Mouse (Mus musculus) limb, embryonic 14.5 days (tissue): ENCODE measurements around the gene Gpsm1. TPM values are rescaled to one million over a fixed set of nuclear protein-coding genes. Genes with fewer than 3 reads are reported as not detected.
A peak's percentile ranks its signal among the peaks of the same experiment; 100 is the strongest.

ENCODE experiments used
- ATAC-seq: fragments of 200-750 bp; cut with Nextera tagmentation; 2 replicates; pipeline ENCODE4 v1.8.0; 2017; ENCODE audit warnings: low read depth, moderate number of reproducible peaks, moderate TSS enrichment; ENCODE audit not compliant: low FRiP score
- DNase-seq: peaks from one replicate; pipeline ENCODE4 v3.0.0-alpha.2; 2015; ENCODE audit warnings: low spot score
- H3K27ac ChIP-seq: fragments of 300-500 bp; sonication (generic); replicated peaks from 2 replicates; pipeline ENCODE4 v1.5.1; 2014; ENCODE audit warnings: low read depth, mild to moderate bottlenecking, low read length, moderate library complexity, mixed read lengths
- H3K27me3 ChIP-seq: fragments of 300-500 bp; sonication (generic); 2 replicates; pipeline ENCODE4 v1.6.1; 2014; ENCODE audit warnings: low read length, mixed read lengths; ENCODE audit not compliant: control insufficient read depth, insufficient read depth
- H3K36me3 ChIP-seq: fragments of 300-500 bp; sonication (generic); 2 replicates; pipeline ENCODE4 v1.6.1; 2014; ENCODE audit warnings: mild to moderate bottlenecking, low read length, moderate library complexity, mixed read lengths; ENCODE audit not compliant: control insufficient read depth, insufficient read depth
- H3K4me1 ChIP-seq: fragments of 300-500 bp; sonication (generic); 2 replicates; pipeline ENCODE4 v1.6.1; 2014; ENCODE audit warnings: antibody characterized with exemption, low read length, mixed read lengths; ENCODE audit not compliant: control insufficient read depth, insufficient read depth
- H3K4me2 ChIP-seq: fragments of 300-500 bp; sonication (generic); replicated peaks from 2 replicates; pipeline ENCODE4 v1.6.1; 2014; ENCODE audit warnings: low read depth, mild to moderate bottlenecking, low read length, moderate library complexity; ENCODE audit not compliant: severe bottlenecking
- H3K4me3 ChIP-seq: fragments of 300-500 bp; sonication (generic); replicated peaks from 2 replicates; pipeline ENCODE4 v1.5.1; 2014; ENCODE audit warnings: low read length
- H3K9ac ChIP-seq: fragments of 300-500 bp; sonication (generic); 2 replicates; pipeline ENCODE4 v1.6.1; 2014; ENCODE audit warnings: mild to moderate bottlenecking, low read depth, low read length, moderate library complexity; ENCODE audit not compliant: severe bottlenecking
- H3K9me3 ChIP-seq: fragments of 300-500 bp; sonication (generic); 2 replicates; pipeline ENCODE4 v1.6.1; 2016; ENCODE audit warnings: low read length; ENCODE audit not compliant: control insufficient read depth
- POLR2A ChIP-seq: fragments of 200-500 bp; IDR thresholded peaks from 2 replicates; pipeline ENCODE4 v1.8.0; 2012; ENCODE audit warnings: inconsistent platforms, mild to moderate bottlenecking, moderate library complexity, borderline replicate concordance; ENCODE audit not compliant: insufficient read depth, insufficient read length; ENCODE audit errors: extremely low read depth
- WGBS: fragments of 180-500 bp; shearing (Covaris S2); extraction: QIAGEN DNeasy Blood & Tissue Kit; methylation state at CpG from one replicate; pipeline ENCODE4 v1.1.7; 2014; 5-methylcytosine and 5-hydroxymethylcytosine counted together
- polyA plus RNA-seq, 2 experiments: library from polyadenylated mRNA; depleted of rRNA in 1 of 2; stranded (reverse) in 1 of 2; unstranded in 1 of 2; fragments of >200 nt; fragmentation: Nextera tagmentation in 1 of 2; extraction: Ambion mirVana in 1 of 2; gene quantifications; 2 replicates each; pipeline versions ENCODE4 v1.2.1 to v1.2.3; 2012 to 2014

The Gpsm1 gene
- polyA plus RNA-seq, 2 experiments: 31.0 to 78.4 TPM

GRCm38 (mm10) chr2:26316576-26317246 is 1.4 kb downstream of the Gpsm1 start:
- ATAC-seq: peak; percentile 46; the same call in 1 of the 2 replicates
- 0 out of 2 replicates have a peak, but pooled peaks cover 16% of the 10 kb centered on the region for H3K36me3 ChIP-seq
- peak; percentile 79 for DNase-seq
- TF ChIP-seq POLR2A: no peak
- H3K27me3 ChIP-seq: no peaks in the 10 kb centered on the region
- H3K4me3 ChIP-seq: peak overlapping the region; percentile 90
- H3K27ac ChIP-seq: peak overlapping the region; percentile 94
- peak overlapping the region; percentile 95 for H3K4me2 ChIP-seq
- no peaks in the 10 kb centered on the region for H3K9me3 ChIP-seq
- 51% methylated on average over 9 of the region's 9 CpGs for WGBS
- H3K4me1 ChIP-seq: peaks cover 39% of the 10 kb centered on the region
- H3K9ac ChIP-seq: peak overlapping the region; percentile 87

- DNase-seq (no peak), ATAC-seq (no peak)
- Histone ChIP-seq H3K36me3 (peaks cover 21% of the 10 kb centered on the region; the same call in 1 of the 2 replicates), H3K4me3 (peak overlapping the region; percentile 90), H3K4me2 (peak overlapping the region; percentile 95), H3K27ac (peak overlapping the region; percentile 94), H3K27me3 (no peaks in the 10 kb centered on the region), H3K4me1 (peaks cover 39% of the 10 kb centered on the region), H3K9me3 (no peaks in the 10 kb centered on the region), H3K9ac (peak overlapping the region; percentile 87; the same call in 1 of the 2 replicates)
- WGBS: 61% methylated on average over 3 of the region's 3 CpGs
- no peak for TF ChIP-seq POLR2A
These were observed 2.1 kb downstream of the Gpsm1 start for GRCm38 (mm10) chr2:26317371-26317770.

GRCm38 (mm10) chr2:26317991-26318672 is 2.8 kb downstream of the Gpsm1 start:
- WGBS: 73% methylated on average over 3 of the region's 3 CpGs
- Histone ChIP-seq H3K4me2 (no peak overlapping the region), H3K4me1 (peaks cover 37% of the 10 kb centered on the region), H3K9ac (peak overlapping the region; percentile 21; the same call in 1 of the 2 replicates), H3K27ac (no peak overlapping the region), H3K27me3 (no peaks in the 10 kb centered on the region), H3K36me3 (peaks cover 29% of the 10 kb centered on the region), H3K9me3 (no peaks in the 10 kb centered on the region), H3K4me3 (no peak overlapping the region)
- no peak for TF ChIP-seq POLR2A
- ATAC-seq: no peak
- DNase-seq: no peak

- no peak overlapping the region for H3K9ac ChIP-seq
- H3K27me3 ChIP-seq: no peaks in the 10 kb centered on the region
- no peak for TF ChIP-seq POLR2A
- WGBS: 86% methylated on average over 9 of the region's 9 CpGs
- H3K9me3 ChIP-seq: no peaks in the 10 kb centered on the region
- no peak for ATAC-seq
- peaks cover 35% of the 10 kb centered on the region for H3K4me1 ChIP-seq
- DNase-seq: no peak
- no peak overlapping the region for H3K4me3 ChIP-seq
- H3K4me2 ChIP-seq: no peak overlapping the region
- H3K27ac ChIP-seq: no peak overlapping the region
- peaks cover 39% of the 10 kb centered on the region for H3K36me3 ChIP-seq
These were observed 3.8 kb downstream of the Gpsm1 start for GRCm38 (mm10) chr2:26319109-26319508.

- peaks cover 44% of the 10 kb centered on the region for H3K36me3 ChIP-seq
- H3K9me3 ChIP-seq: no peaks in the 10 kb centered on the region
- no peak for TF ChIP-seq POLR2A
- H3K4me2 ChIP-seq: no peak overlapping the region
- 87% methylated on average over 11 of the region's 13 CpGs for WGBS
- H3K4me1 ChIP-seq: peaks cover 29% of the 10 kb centered on the region
- no peak overlapping the region for H3K4me3 ChIP-seq
- H3K27ac ChIP-seq: no peak overlapping the region
- ATAC-seq: no peak
- no peak overlapping the region for H3K9ac ChIP-seq
- DNase-seq: no peak
- H3K27me3 ChIP-seq: no peaks in the 10 kb centered on the region
These were observed 4.4 kb downstream of the Gpsm1 start for GRCm38 (mm10) chr2:26319519-26320244.
